Mouse (Mus musculus) hindbrain, embryonic 14.5 days (tissue): ENCODE data around the gene Gpr153. TPM values are rescaled to one million over a fixed set of nuclear protein-coding genes. Genes with fewer than 3 reads are reported as not detected.

ENCODE experiments used
- ATAC-seq: fragments of 200-750 bp; cut with Nextera tagmentation; 2 replicates; pipeline ENCODE4 v1.8.0; 2017; ENCODE audit warnings: moderate number of reproducible peaks, mild to moderate bottlenecking, moderate TSS enrichment, moderate library complexity; ENCODE audit not compliant: low FRiP score
- DNase-seq: peaks from one replicate; pipeline ENCODE4 v3.0.0-alpha.2; 2015; ENCODE audit warnings: low spot score
- H3K27ac ChIP-seq: fragments of 300-500 bp; sonication (generic); 2 replicates; pipeline ENCODE4 v1.5.1; 2014; ENCODE audit warnings: mild to moderate bottlenecking, moderate library complexity
- H3K27me3 ChIP-seq: fragments of 300-500 bp; sonication (generic); 2 replicates; pipeline ENCODE4 v1.6.1; 2014; ENCODE audit warnings: mild to moderate bottlenecking, low read length, mixed read lengths; ENCODE audit not compliant: control insufficient read depth, insufficient read depth
- H3K36me3 ChIP-seq: fragments of 300-500 bp; sonication (generic); replicated peaks from 2 replicates; pipeline ENCODE4 v1.6.1; 2014; ENCODE audit not compliant: control insufficient read depth, insufficient read depth
- H3K4me1 ChIP-seq: fragments of 300-500 bp; sonication (generic); replicated peaks from 2 replicates; pipeline ENCODE4 v1.6.1; 2014; ENCODE audit warnings: antibody characterized with exemption, low read length, mixed read lengths; ENCODE audit not compliant: control insufficient read depth, insufficient read depth
- H3K4me2 ChIP-seq: fragments of 300-500 bp; sonication (generic); replicated peaks from 2 replicates; pipeline ENCODE4 v1.6.1; 2014; ENCODE audit warnings: mild to moderate bottlenecking, moderate library complexity
- H3K4me3 ChIP-seq: fragments of 300-500 bp; sonication (generic); replicated peaks from 2 replicates; pipeline ENCODE4 v1.5.1; 2014; ENCODE audit warnings: mild to moderate bottlenecking, low read length
- H3K9ac ChIP-seq: fragments of 300-500 bp; sonication (generic); 2 replicates; pipeline ENCODE4 v1.6.1; 2014
- H3K9me3 ChIP-seq: fragments of 300-500 bp; sonication (generic); 2 replicates; pipeline ENCODE4 v1.6.1; 2016; ENCODE audit warnings: low read length; ENCODE audit not compliant: control insufficient read depth
- WGBS: fragments of 180-500 bp; shearing (Covaris S2); extraction: QIAGEN DNeasy Blood & Tissue Kit; methylation state at CpG from one replicate; pipeline ENCODE4 v1.1.7; 2014; 5-methylcytosine and 5-hydroxymethylcytosine counted together
- polyA plus RNA-seq: library from polyadenylated mRNA; unstranded; fragments of >200 nt; fragmentation: Nextera tagmentation; extraction: Ambion mirVana; gene quantifications from 2 replicates; pipeline ENCODE4 v1.2.1, GENCODE M21; 2014

Gpr153 gene
- polyA plus RNA-seq, 1 experiment from 2014 or later, result 23.1 TPM

DNA sequence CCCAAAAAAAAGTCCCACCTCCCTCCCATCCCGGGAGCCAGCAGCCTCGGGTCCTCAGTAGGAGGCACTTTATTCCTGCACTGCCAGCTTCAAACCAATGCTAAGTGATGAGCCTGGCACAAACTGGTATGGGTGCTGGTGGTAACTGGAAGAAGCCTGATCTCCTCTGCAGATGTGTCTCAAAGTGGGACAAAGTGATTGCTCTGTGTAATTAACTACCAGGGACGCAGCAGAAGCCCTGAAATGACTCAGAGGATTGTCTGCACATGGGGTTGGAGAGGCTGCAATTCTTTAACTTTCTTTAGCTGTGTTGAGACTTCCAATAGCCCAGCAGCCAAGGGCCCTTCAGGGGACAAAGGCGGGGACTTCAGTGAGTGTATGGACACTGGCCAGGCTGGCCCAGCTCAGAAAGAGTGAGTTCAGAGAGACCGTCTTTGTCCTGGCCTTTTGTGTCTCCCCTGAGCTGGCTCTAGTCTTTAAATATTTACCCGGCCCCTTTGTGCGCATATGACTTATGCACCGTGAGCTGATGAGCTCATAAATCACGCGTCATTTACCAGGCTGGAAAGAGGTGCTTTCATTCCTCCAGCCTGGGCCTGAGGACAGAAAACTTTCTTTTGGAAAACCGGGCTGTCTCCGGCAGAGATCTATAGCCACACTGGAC is 18.2 kb downstream of the Gpr153 start:
- no peaks in the 10 kb centered on the region for H3K36me3 ChIP-seq
- peaks cover 35% of the 10 kb centered on the region for H3K4me1 ChIP-seq
- H3K9me3 ChIP-seq, result no peaks in the 10 kb centered on the region
- no peak overlapping the region for H3K9ac ChIP-seq
- peaks cover 83% of the 10 kb centered on the region for H3K27me3 ChIP-seq
- no peak overlapping the region for H3K27ac ChIP-seq
- H3K4me2 ChIP-seq, result no peak overlapping the region
- WGBS, result 3% methylated on average over 12 of the region's 12 CpGs
- DNase-seq (no peak), ATAC-seq (no peak)
- H3K4me3 ChIP-seq, result no peak overlapping the region

DNA sequence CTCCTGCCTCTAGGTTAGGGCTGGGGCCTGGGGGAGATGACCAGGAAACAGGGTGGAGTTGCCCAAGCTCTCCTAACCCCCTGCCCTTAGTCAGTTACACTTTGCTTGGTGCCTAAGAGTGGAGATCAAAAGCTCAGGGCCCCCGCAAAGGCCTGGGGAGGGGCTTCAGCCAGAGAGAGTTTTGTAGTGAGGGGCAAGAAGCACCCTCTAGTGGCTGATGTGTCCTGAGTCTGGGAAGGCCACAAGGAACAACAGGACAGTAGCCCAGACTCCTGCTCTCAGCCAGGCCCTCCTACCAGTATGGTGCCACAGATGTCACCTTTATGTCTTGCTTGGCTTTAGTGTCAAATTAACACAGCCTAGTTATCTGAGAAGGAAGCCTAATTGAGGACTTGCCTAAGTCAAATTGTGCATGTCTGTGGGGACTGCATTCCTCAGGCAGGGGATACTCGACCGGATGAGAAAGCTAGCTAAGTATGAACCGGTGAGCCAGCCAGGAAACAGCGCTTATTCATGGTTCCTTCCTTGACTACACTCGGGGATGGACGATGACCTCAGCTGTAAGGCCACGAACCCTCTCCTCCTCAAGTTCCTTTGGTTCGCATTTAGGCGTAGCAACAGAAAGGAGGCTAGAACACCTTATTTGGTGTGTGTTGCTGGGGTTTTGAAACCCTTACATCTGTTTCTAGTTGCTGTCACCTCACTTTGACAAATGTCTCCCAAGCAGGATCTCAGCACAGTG is 20.3 kb downstream of the Gpr153 start:
- ATAC-seq (no peak), DNase-seq (no peak)
- H3K27me3 ChIP-seq, result peaks cover 66% of the 10 kb centered on the region
- no peak overlapping the region for H3K4me3 ChIP-seq
- H3K4me1 ChIP-seq, result peaks cover 43% of the 10 kb centered on the region
- H3K9ac ChIP-seq, result 0 out of 2 replicates have a peak overlapping the region, but pooled peaks have one; percentile 4
- no peaks in the 10 kb centered on the region for H3K9me3 ChIP-seq
- 51% methylated on average over 10 of the region's 10 CpGs for WGBS
- no peak overlapping the region for H3K4me2 ChIP-seq
- no peak overlapping the region for H3K27ac ChIP-seq
- H3K36me3 ChIP-seq, result no peaks in the 10 kb centered on the region

DNA sequence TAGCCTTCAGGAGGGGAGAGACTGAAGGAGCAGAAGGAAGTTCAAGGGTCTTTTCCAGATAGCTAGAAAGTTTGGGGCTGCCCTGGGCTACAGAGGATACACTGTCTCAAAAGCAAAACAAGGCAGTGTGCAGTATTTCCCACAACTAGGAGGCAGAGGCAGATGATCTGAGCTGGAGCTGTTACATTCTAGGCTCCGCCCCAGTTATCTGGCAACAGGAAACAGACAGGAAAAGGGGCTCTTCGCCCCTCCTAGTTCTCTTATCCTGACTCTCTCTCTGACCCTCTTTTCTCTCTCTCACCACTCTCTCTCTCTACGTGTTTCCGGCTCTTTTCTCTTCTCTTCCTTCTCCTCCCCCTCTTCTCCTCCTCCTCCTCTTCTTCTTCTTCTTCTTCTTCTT is 21.9 kb downstream of the Gpr153 start:
- DNase-seq, result no peak
- H3K9me3 ChIP-seq, result no peaks in the 10 kb centered on the region
- WGBS, result 54% methylated on average over 4 of the region's 4 CpGs

DNA sequence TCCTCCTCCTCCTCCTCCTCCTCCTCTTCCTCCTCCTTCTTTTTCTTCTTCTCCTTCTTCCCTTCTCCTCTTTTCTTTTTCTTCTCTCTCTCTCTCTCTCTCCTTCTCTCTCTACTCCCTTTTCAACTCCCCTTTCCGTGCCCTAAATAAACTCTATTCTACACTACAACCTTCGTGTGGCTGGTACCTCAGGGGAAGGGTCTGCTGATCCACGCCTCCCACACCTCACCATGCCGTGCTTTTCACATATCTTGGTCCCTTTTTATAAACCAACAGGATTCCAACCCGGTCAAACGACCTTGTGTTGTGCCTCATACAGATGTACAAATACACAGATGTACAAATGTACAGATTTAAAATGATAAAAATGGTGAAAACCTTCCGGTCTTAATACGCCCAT is 22.3 kb downstream of the Gpr153 start:
- peaks cover 26% of the 10 kb centered on the region for H3K4me1 ChIP-seq
- no peaks in the 10 kb centered on the region for H3K9me3 ChIP-seq
- DNase-seq, result no peak
- H3K9ac ChIP-seq, result peak overlapping the region; percentile 50
- ATAC-seq, result no peak
- H3K4me3 ChIP-seq, result peak overlapping the region; percentile 96
- no peak overlapping the region for H3K27ac ChIP-seq
- WGBS, result 20% methylated on average over 8 of the region's 8 CpGs
- peak overlapping the region; percentile 96 for H3K4me2 ChIP-seq
- peaks cover 47% of the 10 kb centered on the region for H3K27me3 ChIP-seq
- peaks cover 19% of the 10 kb centered on the region for H3K36me3 ChIP-seq

More for the DNA sequence above, 21.9 kb downstream of the Gpr153 start:
- Histone ChIP-seq H3K27me3 (peaks cover 52% of the 10 kb centered on the region), H3K4me3 (no peak overlapping the region), H3K9ac (no peak overlapping the region), H3K4me2 (no peak overlapping the region), H3K27ac (no peak overlapping the region), H3K4me1 (peaks cover 30% of the 10 kb centered on the region), H3K36me3 (peaks cover 16% of the 10 kb centered on the region)
- no peak for ATAC-seq

DNA sequence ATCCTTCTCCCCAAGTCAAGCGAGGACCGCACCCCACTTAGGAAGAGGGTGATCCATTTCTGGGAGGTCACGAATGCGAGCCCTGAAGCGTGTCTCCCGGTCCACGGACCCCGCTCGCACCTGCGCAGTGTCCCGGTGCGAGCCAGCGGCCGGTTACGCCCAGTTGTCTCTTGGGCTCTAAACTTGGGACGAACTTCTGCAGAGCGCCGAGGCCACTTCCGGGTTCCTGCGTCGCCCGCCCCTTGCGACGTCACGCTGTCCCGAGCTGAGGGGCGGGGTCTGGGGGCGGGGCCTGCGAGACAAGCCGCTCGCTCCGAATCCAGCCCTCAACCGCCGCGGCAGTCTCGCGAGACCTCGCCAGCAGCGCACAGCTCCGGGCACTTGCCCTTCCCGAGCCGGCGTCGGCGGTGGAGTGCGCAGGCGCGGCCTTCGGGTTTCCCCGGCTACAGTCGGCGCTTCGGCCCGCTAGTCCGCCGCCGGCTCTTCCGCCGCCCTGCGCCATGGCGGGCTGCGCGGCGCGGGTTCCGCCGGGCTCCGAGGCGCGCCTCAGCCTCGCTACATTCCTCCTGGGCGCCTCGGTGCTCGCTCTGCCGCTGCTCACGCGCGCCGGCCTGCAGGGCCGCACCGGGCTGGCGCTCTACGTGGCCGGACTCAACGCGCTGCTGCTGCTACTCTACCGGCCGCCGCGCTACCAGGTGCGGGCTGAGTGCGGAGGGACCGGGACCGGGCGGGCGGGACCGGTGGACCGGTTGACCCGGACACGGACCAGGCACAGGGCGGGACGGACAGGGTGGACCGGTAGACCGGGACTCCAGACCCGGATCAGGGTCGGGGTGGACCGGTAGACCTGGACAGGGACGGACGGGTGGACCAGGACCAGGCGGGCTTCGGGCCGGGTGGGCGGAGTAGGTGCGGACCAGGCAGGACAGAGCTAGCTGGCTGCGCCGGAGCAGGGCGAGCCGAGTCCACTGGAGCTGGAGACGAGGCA is 23.1 kb downstream of the Gpr153 start, which contains the start of gene Icmt:
TSS of gene Icmt (plus strand) at position 354 of the 988 bp plus-strand sequence.
- WGBS, result under 1% methylated on average over 110 of the region's 119 CpGs
- Histone ChIP-seq H3K4me1 (peaks cover 22% of the 10 kb centered on the region), H3K9me3 (no peaks in the 10 kb centered on the region), H3K9ac (peak within 1 kb of the TSS; percentile 97), H3K4me2 (peak within 1 kb of the TSS; percentile 96), H3K4me3 (peak within 1 kb of the TSS; percentile 96), H3K27me3 (peaks cover 39% of the 10 kb centered on the region), H3K36me3 (peaks cover 27% of the 10 kb centered on the region), H3K27ac (peak within 1 kb of the TSS; percentile 80)
- ATAC-seq, result peak; percentile 95
- DNase-seq, result peak; percentile 99

DNA sequence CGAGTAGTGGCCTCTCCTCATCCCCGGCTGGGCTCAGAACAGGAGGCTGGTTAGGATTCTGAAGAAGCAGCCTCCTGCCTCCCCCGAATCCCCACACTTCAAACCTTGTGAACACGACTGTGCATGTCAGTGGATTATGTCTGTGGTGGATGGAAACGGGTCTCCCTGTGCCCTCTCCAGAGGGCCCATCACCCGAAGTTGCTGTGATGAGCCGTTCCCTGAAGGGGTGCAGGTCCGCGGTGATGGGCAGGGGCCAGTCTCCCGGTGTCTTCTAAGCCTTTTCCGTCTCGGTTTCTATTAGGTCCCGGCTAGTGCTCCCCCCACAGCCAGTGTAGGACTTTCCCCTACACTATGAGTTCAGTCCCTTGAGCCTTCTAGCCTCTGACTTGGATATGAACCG is 24.8 kb downstream of the Gpr153 start:
- Histone ChIP-seq H3K36me3 (peaks cover 44% of the 10 kb centered on the region), H3K27me3 (peaks cover 22% of the 10 kb centered on the region), H3K4me2 (no peak overlapping the region), H3K4me3 (no peak overlapping the region), H3K9ac (0 out of 2 replicates have a peak overlapping the region, but pooled peaks have one; percentile 4), H3K4me1 (peaks cover 12% of the 10 kb centered on the region), H3K9me3 (no peaks in the 10 kb centered on the region), H3K27ac (no peak overlapping the region)
- DNase-seq (no peak), ATAC-seq (no peak)
- whole genome bisulfite sequencing, result 87% methylated on average over 14 of the region's 14 CpGs

DNA sequence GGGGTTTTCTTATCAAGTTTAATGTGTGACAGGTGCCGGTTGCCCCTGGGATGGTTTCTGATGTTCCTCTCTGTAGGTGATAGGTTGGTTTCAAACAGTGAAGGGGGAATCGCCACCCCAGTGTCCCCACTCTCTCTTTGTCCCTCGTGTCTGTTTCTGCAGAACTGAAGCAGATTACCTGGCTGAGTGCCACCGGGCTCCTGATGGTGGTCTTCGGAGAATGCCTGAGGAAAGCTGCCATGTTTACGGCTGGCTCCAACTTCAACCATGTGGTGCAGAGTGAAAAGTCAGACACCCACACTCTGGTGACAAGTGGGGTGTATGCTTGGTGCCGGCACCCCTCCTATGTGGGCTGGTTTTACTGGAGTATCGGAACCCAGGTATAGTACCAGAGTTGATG is 26.3 kb downstream of the Gpr153 start:
- H3K36me3 ChIP-seq, result peaks cover 56% of the 10 kb centered on the region
- H3K27ac ChIP-seq, result no peak overlapping the region
- WGBS, result 85% methylated on average over 8 of the region's 8 CpGs
- DNase-seq, result no peak
- H3K9me3 ChIP-seq, result no peaks in the 10 kb centered on the region
- no peak overlapping the region for H3K9ac ChIP-seq
- H3K4me2 ChIP-seq, result no peak overlapping the region
- peaks cover 7% of the 10 kb centered on the region for H3K27me3 ChIP-seq
- H3K4me1 ChIP-seq, result peaks cover 12% of the 10 kb centered on the region
- no peak overlapping the region for H3K4me3 ChIP-seq
- no peak for ATAC-seq

DNA sequence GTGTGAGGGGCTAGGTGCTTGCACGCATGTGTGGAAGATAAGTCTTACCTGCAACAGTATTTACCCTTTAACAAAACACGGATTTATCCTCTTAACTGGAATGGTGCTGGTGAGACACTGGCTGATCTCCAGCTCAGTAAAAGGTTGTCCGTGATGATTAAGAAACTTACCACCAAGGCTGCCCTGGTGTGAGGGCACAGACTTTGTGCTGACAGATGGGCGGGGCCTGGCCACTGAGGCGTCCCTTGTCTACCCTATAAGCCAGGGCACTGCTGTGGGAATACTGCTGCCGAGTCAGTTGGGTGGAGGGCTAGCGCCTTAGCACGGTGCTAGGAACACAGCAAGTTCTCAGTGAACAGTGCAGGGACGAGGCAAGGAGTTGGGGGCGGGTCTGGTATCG is 28.0 kb downstream of the Gpr153 start:
- no peak for ATAC-seq
- Histone ChIP-seq H3K27ac (no peak overlapping the region), H3K27me3 (no peaks in the 10 kb centered on the region), H3K9me3 (no peaks in the 10 kb centered on the region), H3K4me1 (peaks cover 12% of the 10 kb centered on the region), H3K4me3 (no peak overlapping the region), H3K9ac (no peak overlapping the region), H3K4me2 (no peak overlapping the region), H3K36me3 (peaks cover 56% of the 10 kb centered on the region)
- WGBS, result 64% methylated on average over 11 of the region's 11 CpGs
- no peak for DNase-seq

DNA sequence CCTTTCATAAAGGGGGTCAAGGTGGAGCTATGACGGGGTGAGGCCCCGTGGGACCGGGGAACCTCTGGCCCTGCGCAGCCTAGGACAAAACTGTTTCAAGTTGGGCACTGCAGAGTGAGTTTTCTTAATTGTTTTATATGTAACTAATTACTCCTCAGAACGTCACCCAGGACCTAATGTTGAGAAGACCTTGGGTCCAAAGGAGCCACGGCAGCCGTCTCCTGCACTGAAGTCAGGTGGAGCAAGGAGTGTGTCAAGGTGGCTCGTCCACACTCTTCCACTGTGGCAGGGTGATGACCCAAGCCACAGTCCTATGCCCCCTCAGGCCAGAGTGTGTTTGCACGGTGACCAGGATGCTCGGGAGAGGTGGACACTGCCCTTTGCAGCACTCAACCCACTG is 29.1 kb downstream of the Gpr153 start:
- no peak overlapping the region for H3K4me3 ChIP-seq
- ATAC-seq (no peak), DNase-seq (no peak)
- peaks cover 7% of the 10 kb centered on the region for H3K4me1 ChIP-seq
- 94% methylated on average over 10 of the region's 10 CpGs for WGBS
- H3K27ac ChIP-seq, result no peak overlapping the region
- no peaks in the 10 kb centered on the region for H3K27me3 ChIP-seq
- H3K36me3 ChIP-seq, result peaks cover 56% of the 10 kb centered on the region
- H3K9me3 ChIP-seq, result no peaks in the 10 kb centered on the region
- no peak overlapping the region for H3K4me2 ChIP-seq
- no peak overlapping the region for H3K9ac ChIP-seq
